Mouse (Mus musculus) neural tube, embryonic 14.5 days (tissue): ENCODE measurements at regions not wholly inside any gene's neighbourhood (a gene's known extent, or its start where the extent isn't known, plus 50 kb on each side); places are given as distances from the start of the nearest gene placed in this dataset.

Source experiments
- ATAC-seq: fragments of 200-750 bp; cut with Nextera tagmentation; 2 replicates; pipeline ENCODE4 v1.8.0; 2017; ENCODE audit warnings: low read depth, mild to moderate bottlenecking, moderate TSS enrichment, moderate library complexity
- H3K27ac ChIP-seq: fragments of 300-500 bp; sonication (generic); 2 replicates; pipeline ENCODE4 v1.5.1; 2014; ENCODE audit warnings: low read depth, mild to moderate bottlenecking, control low read depth, low read length, moderate library complexity, mixed read lengths
- H3K27me3 ChIP-seq: fragments of 300-500 bp; sonication (generic); 2 replicates; pipeline ENCODE4 v1.6.1; 2014; ENCODE audit warnings: low read length; ENCODE audit not compliant: control insufficient read depth, insufficient read depth
- H3K36me3 ChIP-seq: fragments of 300-500 bp; sonication (generic); 2 replicates; pipeline ENCODE4 v1.6.1; 2014; ENCODE audit warnings: low read length, mixed read lengths; ENCODE audit not compliant: control insufficient read depth, insufficient read depth
- H3K4me1 ChIP-seq: fragments of 300-500 bp; sonication (generic); 2 replicates; pipeline ENCODE4 v1.6.1; 2014; ENCODE audit warnings: low read length; ENCODE audit not compliant: control insufficient read depth, insufficient read depth
- H3K4me2 ChIP-seq: fragments of 300-500 bp; sonication (generic); 2 replicates; pipeline ENCODE4 v1.6.1; 2014; ENCODE audit warnings: mild to moderate bottlenecking, low read depth, low read length, control low read depth
- H3K4me3 ChIP-seq: fragments of 300-500 bp; sonication (generic); 2 replicates; pipeline ENCODE4 v1.5.1; 2014; ENCODE audit warnings: low read depth, low read length, control low read depth, mixed read lengths
- H3K9ac ChIP-seq: fragments of 300-500 bp; sonication (generic); replicated peaks from 2 replicates; pipeline ENCODE4 v1.6.1; 2014; ENCODE audit warnings: low read depth, mild to moderate bottlenecking, control low read depth, low read length, mixed read lengths
- H3K9me3 ChIP-seq: fragments of 300-500 bp; sonication (generic); 2 replicates; pipeline ENCODE4 v1.6.1; 2016; ENCODE audit warnings: low read length; ENCODE audit not compliant: control insufficient read depth
- WGBS: fragments of 180-500 bp; shearing (Covaris S2); extraction: QIAGEN DNeasy Blood & Tissue Kit; methylation state at CpG from one replicate; pipeline ENCODE4 v1.1.7; 2014; 5-methylcytosine and 5-hydroxymethylcytosine counted together

DNA sequence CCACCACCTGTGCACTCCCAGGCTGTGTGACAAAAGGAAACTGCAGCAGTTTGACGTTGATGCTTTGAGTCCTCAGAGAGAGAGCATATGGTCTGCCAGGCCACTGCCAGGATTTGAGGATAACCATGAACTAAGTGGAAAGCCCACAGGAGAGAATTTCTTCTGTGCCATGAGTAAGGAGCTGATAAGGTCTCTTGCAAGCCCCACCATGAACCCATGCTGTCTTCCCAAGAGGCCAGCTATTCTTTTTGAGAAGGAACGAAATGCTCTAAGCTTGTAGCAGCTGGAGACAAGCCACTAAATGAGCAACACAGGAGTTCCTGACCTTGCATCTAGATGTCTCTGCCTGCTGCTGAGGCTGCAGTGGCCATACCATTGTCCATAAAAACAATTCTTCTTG lies 98.4 kb upstream of the S1pr3 start:
- no peak for ATAC-seq
- Histone ChIP-seq H3K4me3 (no peak overlapping the region), H3K27me3 (no peaks in the 10 kb centered on the region), H3K4me2 (no peak overlapping the region), H3K4me1 (peaks cover 13% of the 10 kb centered on the region), H3K36me3 (no peaks in the 10 kb centered on the region), H3K27ac (no peak overlapping the region), H3K9ac (no peak overlapping the region), H3K9me3 (no peaks in the 10 kb centered on the region)
- 54% methylated on average over 2 of the region's 2 CpGs for WGBS

DNA sequence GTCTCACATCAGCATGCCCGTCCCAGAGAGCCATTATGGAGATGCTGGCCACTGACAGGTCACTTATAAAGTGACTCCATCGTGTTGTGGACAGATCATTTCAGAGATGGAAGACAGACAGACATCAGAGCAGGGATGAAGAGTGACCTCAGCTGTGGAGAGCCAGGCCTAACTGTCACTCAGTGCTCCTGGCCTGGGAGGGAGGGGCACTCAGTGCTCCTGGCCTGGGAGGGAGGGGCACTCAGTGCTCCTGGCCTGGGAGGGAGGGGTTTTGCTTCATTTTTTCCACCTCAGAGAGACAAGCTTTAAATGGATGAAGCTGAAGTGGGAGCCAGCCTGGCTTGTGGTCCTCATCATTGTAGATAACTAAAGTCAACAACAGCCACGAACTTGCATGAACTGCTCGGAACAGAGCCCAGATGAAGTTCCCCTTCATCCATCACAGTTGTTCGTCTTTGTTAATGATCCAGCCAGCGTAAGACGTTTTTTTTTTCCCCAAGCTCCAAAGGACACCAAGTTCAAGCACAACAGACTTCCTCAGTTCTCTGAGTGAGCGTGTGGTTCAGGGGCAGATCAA lies 96.7 kb upstream of the S1pr3 start:
- no peaks in the 10 kb centered on the region for H3K36me3 ChIP-seq
- ATAC-seq, result no peak
- H3K4me3 ChIP-seq, result no peak overlapping the region
- H3K4me2 ChIP-seq, result no peak overlapping the region
- H3K4me1 ChIP-seq, result peaks cover 13% of the 10 kb centered on the region
- WGBS, result 54% methylated on average over 8 of the region's 8 CpGs
- no peaks in the 10 kb centered on the region for H3K9me3 ChIP-seq
- H3K27me3 ChIP-seq, result no peaks in the 10 kb centered on the region
- no peak overlapping the region for H3K27ac ChIP-seq
- no peak overlapping the region for H3K9ac ChIP-seq

DNA sequence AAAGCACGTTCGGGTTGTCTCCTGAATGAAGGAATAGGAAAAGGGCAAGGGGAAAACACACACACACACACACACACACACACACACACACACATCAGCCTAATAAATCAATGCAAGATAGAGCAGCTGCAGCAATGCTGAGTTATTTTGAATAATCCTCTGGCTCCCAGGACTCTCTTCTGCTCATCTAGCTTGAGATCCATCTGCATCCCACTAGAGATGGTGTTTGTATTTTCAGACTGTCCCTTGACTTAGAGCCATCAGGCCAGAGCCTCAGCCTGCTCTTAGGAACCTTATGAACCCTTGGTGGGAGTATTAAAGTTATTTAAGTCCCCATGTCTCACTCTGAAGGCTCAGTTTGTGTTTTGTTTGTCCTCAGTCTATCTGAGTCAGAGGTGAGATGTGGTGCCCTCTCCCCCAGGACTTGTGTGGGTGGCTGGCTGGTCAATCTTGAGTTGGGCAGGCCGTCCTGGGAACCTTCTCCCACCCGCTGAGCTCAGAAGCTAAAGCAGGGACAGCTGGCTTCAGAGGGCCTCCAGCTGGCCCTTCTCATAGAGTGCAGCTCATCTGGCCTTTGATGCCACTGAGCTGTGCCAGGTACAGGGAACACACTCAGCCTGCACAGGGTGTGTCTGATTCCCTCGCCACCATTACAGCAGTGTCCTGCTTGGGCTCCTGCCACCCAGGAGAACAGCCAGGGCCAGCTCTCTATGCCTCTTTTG lies 95.1 kb upstream of the S1pr3 start:
- H3K27me3 ChIP-seq, result no peaks in the 10 kb centered on the region
- no peak overlapping the region for H3K9ac ChIP-seq
- no peak overlapping the region for H3K27ac ChIP-seq
- H3K9me3 ChIP-seq, result no peaks in the 10 kb centered on the region
- H3K4me1 ChIP-seq, result peaks cover 13% of the 10 kb centered on the region
- 53% methylated on average over 5 of the region's 5 CpGs for WGBS
- no peaks in the 10 kb centered on the region for H3K36me3 ChIP-seq
- no peak overlapping the region for H3K4me2 ChIP-seq
- no peak overlapping the region for H3K4me3 ChIP-seq
- ATAC-seq, result no peak

DNA sequence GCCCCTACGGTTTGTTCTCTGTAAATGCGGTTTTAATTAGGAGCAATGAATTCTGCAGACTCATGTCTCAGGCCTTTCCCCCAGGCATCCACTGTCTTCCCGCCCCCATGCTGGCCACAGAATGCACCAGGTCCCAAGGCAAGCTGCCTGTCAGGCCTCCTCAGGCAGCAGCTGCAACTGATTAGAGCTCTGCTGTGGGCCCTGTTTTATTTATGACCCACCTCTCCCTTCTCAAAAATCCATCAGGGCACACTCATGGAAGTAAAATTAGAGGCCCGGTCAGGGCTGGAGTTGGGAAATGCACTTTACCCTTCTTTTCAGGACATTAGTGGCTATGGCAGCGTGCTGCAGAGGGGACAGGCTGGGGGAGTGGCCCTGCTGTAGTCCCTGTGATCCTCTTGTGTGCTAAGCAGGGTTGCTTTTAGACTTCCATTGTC lies 93.9 kb upstream of the S1pr3 start:
- WGBS, result 4% methylated on average over 5 of the region's 5 CpGs

DNA sequence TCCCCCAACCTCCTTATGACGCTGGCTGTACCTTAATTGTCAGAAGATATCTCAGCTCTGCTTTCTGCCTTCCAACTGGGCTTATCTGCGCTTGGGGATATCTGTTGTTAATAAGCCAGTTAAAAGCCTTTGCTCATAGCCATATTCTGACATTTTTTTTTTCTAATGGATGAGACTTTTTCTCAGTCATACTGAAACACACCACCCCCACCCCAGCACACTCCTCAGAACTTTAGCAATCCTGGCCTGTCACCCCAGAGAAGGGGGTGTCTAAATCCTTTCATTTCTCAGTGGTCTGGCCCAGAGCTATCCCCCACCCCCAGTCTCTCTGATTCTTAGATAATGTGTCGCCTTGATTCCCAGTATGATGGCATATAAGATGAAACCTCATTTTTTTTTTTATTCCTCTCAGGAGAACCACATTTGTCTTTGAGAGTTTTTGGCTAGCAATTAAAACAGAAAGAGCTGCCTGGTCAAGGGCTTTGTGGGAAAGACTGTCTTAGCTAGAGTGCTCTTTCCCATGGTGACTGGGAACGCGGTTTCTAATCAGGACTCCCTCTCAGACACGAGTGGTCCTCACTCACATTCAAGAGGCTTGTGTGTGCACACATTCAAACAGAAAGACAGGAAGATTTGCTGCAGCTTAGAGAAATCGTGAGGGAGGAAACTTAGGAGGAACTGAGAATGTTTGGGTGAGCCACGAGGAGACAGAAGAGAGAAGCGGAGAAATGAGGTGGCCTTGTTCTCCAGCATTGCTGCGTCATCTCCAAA lies 93.2 kb upstream of the S1pr3 start:
- Histone ChIP-seq H3K9ac (no peak overlapping the region), H3K36me3 (no peaks in the 10 kb centered on the region), H3K4me2 (no peak overlapping the region), H3K4me1 (peaks cover 13% of the 10 kb centered on the region), H3K27ac (peak overlapping the region; percentile 1), H3K27me3 (no peaks in the 10 kb centered on the region), H3K9me3 (no peaks in the 10 kb centered on the region), H3K4me3 (no peak overlapping the region)
- WGBS, result 49% methylated on average over 10 of the region's 10 CpGs
- no peak for ATAC-seq

More for the DNA sequence above, 93.9 kb upstream of the S1pr3 start:
- no peak overlapping the region for H3K4me2 ChIP-seq
- H3K4me1 ChIP-seq, result peaks cover 13% of the 10 kb centered on the region
- H3K4me3 ChIP-seq, result no peak overlapping the region
- H3K9ac ChIP-seq, result no peak overlapping the region
- no peaks in the 10 kb centered on the region for H3K9me3 ChIP-seq
- peak; percentile 87 for ATAC-seq
- H3K36me3 ChIP-seq, result no peaks in the 10 kb centered on the region
- peak overlapping the region; percentile 1 for H3K27ac ChIP-seq
- no peaks in the 10 kb centered on the region for H3K27me3 ChIP-seq

DNA sequence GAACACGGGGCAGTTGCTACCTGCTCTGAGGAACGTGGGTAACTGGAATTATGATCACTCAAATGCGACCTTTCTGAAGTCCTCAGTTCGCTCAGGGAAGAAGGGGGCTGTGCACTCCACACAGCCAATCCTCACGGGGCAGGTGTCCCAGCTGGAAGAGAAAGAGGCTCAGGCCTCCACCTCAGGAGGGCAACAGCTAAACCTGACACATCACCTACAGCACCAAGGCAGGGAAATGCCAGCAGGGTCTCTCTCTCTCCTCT lies 92.7 kb upstream of the S1pr3 start:
- 64% methylated on average over 5 of the region's 5 CpGs for WGBS
- ATAC-seq, result no peak
- no peak overlapping the region for H3K4me2 ChIP-seq
- no peaks in the 10 kb centered on the region for H3K36me3 ChIP-seq
- no peak overlapping the region for H3K4me3 ChIP-seq
- H3K27ac ChIP-seq, result no peak overlapping the region
- H3K27me3 ChIP-seq, result no peaks in the 10 kb centered on the region
- H3K9ac ChIP-seq, result no peak overlapping the region
- H3K4me1 ChIP-seq, result peaks cover 13% of the 10 kb centered on the region
- H3K9me3 ChIP-seq, result no peaks in the 10 kb centered on the region

DNA sequence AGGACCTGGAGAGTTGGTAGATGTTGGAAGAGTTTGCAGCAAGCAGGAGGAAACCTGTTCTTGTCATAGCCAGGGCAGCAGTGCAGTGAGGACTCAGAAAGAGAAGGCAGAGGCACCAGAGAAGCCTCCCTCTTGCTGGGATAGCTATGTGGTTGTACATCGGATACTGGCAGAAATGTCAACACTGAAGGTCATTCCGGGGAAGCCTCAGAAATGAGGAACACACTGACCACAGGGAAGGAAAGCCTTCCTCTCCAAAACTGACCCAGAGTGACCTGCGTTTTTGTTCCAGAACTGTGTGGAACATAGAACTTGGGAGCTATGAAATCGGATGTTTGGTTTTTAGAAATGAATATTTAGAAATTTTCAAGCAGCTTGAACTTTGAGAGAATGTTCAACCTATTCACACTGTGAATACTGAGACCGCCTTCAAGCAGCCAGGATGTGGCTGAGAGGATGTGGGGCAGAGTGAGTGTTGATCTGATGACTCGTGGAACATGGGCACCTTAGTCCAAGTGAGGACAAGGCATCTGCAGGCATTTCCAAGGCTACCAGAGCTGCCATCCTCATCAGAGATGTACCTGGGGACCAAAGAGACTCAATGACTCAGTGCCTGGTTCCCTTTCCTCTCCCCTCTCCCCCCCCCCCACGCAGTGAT lies 85.3 kb upstream of the S1pr3 start:
- 84% methylated on average over 6 of the region's 7 CpGs for WGBS
- ATAC-seq, result no peak
- H3K27ac ChIP-seq, result no peak overlapping the region

DNA sequence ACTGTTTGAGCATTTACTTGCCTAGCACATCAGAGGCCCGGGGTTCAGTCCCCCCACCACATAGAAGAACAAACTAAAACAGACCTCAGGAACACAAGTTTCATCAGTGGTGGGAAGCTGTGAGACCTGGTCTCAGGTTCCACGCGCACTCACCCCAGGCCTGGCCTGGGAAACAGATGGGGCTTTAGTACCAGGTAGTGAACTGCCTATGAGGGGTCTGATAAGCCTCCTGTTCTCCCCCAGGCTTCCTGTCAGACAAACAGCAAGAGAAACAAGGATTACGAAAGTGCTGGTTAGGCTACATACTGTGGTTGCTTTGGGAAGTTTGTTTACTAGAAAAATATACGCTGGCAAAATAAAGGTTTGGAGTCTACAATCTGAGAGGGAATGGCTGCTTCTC lies 83.7 kb upstream of the S1pr3 start:
- Histone ChIP-seq H3K9me3 (no peaks in the 10 kb centered on the region), H3K27ac (no peak overlapping the region), H3K27me3 (no peaks in the 10 kb centered on the region), H3K4me1 (0 out of 2 replicates have a peak, but pooled peaks cover 7% of the 10 kb centered on the region), H3K36me3 (no peaks in the 10 kb centered on the region), H3K4me3 (no peak overlapping the region), H3K9ac (no peak overlapping the region), H3K4me2 (no peak overlapping the region)
- ATAC-seq, result no peak
- 91% methylated on average over 5 of the region's 5 CpGs for WGBS

More for the DNA sequence above, 85.3 kb upstream of the S1pr3 start:
- Histone ChIP-seq H3K4me2 (no peak overlapping the region), H3K4me3 (no peak overlapping the region), H3K36me3 (no peaks in the 10 kb centered on the region), H3K4me1 (0 out of 2 replicates have a peak, but pooled peaks cover 3% of the 10 kb centered on the region), H3K9ac (no peak overlapping the region), H3K27me3 (no peaks in the 10 kb centered on the region), H3K9me3 (no peaks in the 10 kb centered on the region)

DNA sequence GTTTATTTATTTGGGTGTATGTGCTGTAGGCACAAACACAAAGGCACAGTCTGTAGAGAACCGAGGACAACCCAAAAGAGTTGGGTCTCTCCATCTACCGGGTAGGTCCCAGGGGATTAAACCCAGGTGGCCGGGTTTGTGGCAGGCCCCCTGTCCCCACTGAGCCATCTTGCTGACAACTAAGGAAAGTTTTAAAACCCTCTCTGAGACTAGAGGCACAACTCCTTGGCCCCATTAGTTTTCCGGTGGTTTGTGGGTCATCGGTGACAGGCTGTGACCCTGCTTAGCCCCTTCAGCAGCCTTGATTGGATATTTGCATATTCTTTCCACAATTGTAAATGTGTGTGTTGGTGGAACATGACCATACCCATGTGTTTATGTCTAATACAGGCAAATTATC lies 83.1 kb upstream of the S1pr3 start:
- Histone ChIP-seq H3K27ac (no peak overlapping the region), H3K9me3 (no peaks in the 10 kb centered on the region), H3K9ac (no peak overlapping the region), H3K4me2 (no peak overlapping the region), H3K4me1 (0 out of 2 replicates have a peak, but pooled peaks cover 7% of the 10 kb centered on the region), H3K4me3 (no peak overlapping the region), H3K36me3 (no peaks in the 10 kb centered on the region), H3K27me3 (no peaks in the 10 kb centered on the region)
- no peak for ATAC-seq
- 83% methylated on average over 5 of the region's 5 CpGs for WGBS
